Mouse (Mus musculus) heart, adult 2 months (tissue): ENCODE results near the gene Fat3.

Experiments used
- EP300 ChIP-seq: fragments of 200-500 bp; IDR thresholded peaks from 2 replicates; pipeline ENCODE4 v1.6.1; 2011; ENCODE audit warnings: low read depth, low read length, control low read depth; ENCODE audit not compliant: insufficient read depth
- POLR2A ChIP-seq: fragments of 200-500 bp; IDR thresholded peaks from 2 replicates; pipeline ENCODE4 v1.6.1; 2011; ENCODE audit warnings: mild to moderate bottlenecking, low read depth, low read length, control low read depth; ENCODE audit not compliant: insufficient read depth

GRCm38 (mm10) chr9:16246741-16247140 lies 254.3 kb downstream of the Fat3 start:
- TF ChIP-seq POLR2A (no peak), EP300 (no peak)
